Mouse (Mus musculus) forebrain, embryonic 11.5 days (tissue): ENCODE data around the gene Rab40c. TPM values are rescaled to one million over a fixed set of nuclear protein-coding genes. Genes with fewer than 3 reads are reported as not detected.

Experiments
- polyA plus RNA-seq: library from polyadenylated mRNA; unstranded; fragments of >200 nt; fragmentation: Nextera tagmentation; extraction: Ambion mirVana; gene quantifications from 2 replicates; pipeline ENCODE4 v1.2.1, GENCODE M21; 2014

The Rab40c gene
- polyA plus RNA-seq, 1 experiment from 2014 or later, result 20.1 TPM

Other genes starting within 250 kb of the Rab40c start
- gene Gng13, start 202.6 kb downstream of the Rab40c start, polyA plus RNA-seq, result 0.92 and 1.8 TPM in 2 replicates
- gene Chtf18, start 192.3 kb downstream of the Rab40c start, polyA plus RNA-seq, result 34.6 and 36.0 TPM in 2 replicates
- gene Rpusd1, start 192.1 kb downstream of the Rab40c start, polyA plus RNA-seq, result 20.4 and 22.6 TPM in 2 replicates
- gene Mslnl, start 183.7 kb downstream of the Rab40c start, polyA plus RNA-seq, result not detected in 2 replicates
- gene Msln, start 165.3 kb downstream of the Rab40c start, polyA plus RNA-seq, result not detected in 2 replicates
- 24.0 and 24.5 TPM in 2 replicates for gene Narfl, start 146.0 kb downstream of the Rab40c start, polyA plus RNA-seq
- 75.0 and 76.1 TPM in 2 replicates for gene Haghl, start 134.1 kb downstream of the Rab40c start, polyA plus RNA-seq
- gene Ccdc78, start 133.1 kb downstream of the Rab40c start, polyA plus RNA-seq, result 0.25 and 0.47 TPM in 2 replicates
- 69.0 and 71.0 TPM in 2 replicates for gene Fam173a, start 126.8 kb downstream of the Rab40c start, polyA plus RNA-seq
- not detected in 2 replicates for gene AC134908.4, start 124.1 kb downstream of the Rab40c start, polyA plus RNA-seq
- 20.3 and 23.3 TPM in 2 replicates for gene Metrn, start 122.6 kb downstream of the Rab40c start, polyA plus RNA-seq
- gene Fbxl16, start 110.6 kb downstream of the Rab40c start, polyA plus RNA-seq, result 13.6 and 14.4 TPM in 2 replicates
- 28.4 and 33.6 TPM in 2 replicates for gene Wdr24, start 96.1 kb downstream of the Rab40c start, polyA plus RNA-seq
- 50.6 and 59.2 TPM in 2 replicates for gene Jmjd8, start 90.9 kb downstream of the Rab40c start, polyA plus RNA-seq
- gene Stub1, start 86.3 kb downstream of the Rab40c start, polyA plus RNA-seq, result 322 and 358 TPM in 2 replicates
- 2.1 and 2.7 TPM in 2 replicates for gene Rhbdl1, start 82.4 kb downstream of the Rab40c start, polyA plus RNA-seq
- 1.6 and 1.9 TPM in 2 replicates for gene Gm20683, start 78.0 kb downstream of the Rab40c start, polyA plus RNA-seq
- gene Rhot2, start 74.9 kb downstream of the Rab40c start, polyA plus RNA-seq, result 9.1 and 12.2 TPM in 2 replicates
- gene Wdr90, start 58.2 kb downstream of the Rab40c start, polyA plus RNA-seq, result 41.3 and 46.3 TPM in 2 replicates
- 8.9 and 13.1 TPM in 2 replicates for gene Mcrip2, start 51.0 kb downstream of the Rab40c start, polyA plus RNA-seq
- gene Mettl26, start 44.7 kb downstream of the Rab40c start, polyA plus RNA-seq, result 63.2 and 65.2 TPM in 2 replicates
- gene Wfikkn1, start 38.9 kb downstream of the Rab40c start, polyA plus RNA-seq, result 0.72 and 1.1 TPM in 2 replicates
- gene Pigq, start 25.2 kb upstream of the Rab40c start, polyA plus RNA-seq, result 65.2 and 67.1 TPM in 2 replicates
- 0.24 and 0.59 TPM in 2 replicates for gene Nhlrc4, start 25.2 kb upstream of the Rab40c start, polyA plus RNA-seq
- not detected in 2 replicates for gene A930017K11Rik, start 32.8 kb upstream of the Rab40c start, polyA plus RNA-seq
- gene Capn15, start 66.1 kb upstream of the Rab40c start, polyA plus RNA-seq, result 31.4 and 33.1 TPM in 2 replicates
- gene Rab11fip3, start 149.8 kb upstream of the Rab40c start, polyA plus RNA-seq, result 31.3 and 35.1 TPM in 2 replicates
- 22.5 and 24.6 TPM in 2 replicates for gene Decr2, start 170.6 kb upstream of the Rab40c start, polyA plus RNA-seq
- gene Nme4, start 175.9 kb upstream of the Rab40c start, polyA plus RNA-seq, result 74.6 and 89.6 TPM in 2 replicates
- gene Tmem8, start 193.6 kb upstream of the Rab40c start, polyA plus RNA-seq, result 1.2 and 1.3 TPM in 2 replicates
- 273 and 285 TPM in 2 replicates for gene Mrpl28, start 203.8 kb upstream of the Rab40c start, polyA plus RNA-seq
- 19.1 and 24.9 TPM in 2 replicates for gene Axin1, start 219.0 kb upstream of the Rab40c start, polyA plus RNA-seq